Mouse (Mus musculus) layer of hippocampus, postnatal 36 days (tissue): ENCODE results near the gene Nedd9. TPM values are rescaled to one million over a fixed set of nuclear protein-coding genes. Genes with fewer than 3 reads are reported as not detected.
"Not testable (repeated sequence)": the region's sequence is repeated elsewhere in the genome, so short reads cannot be mapped to it uniquely, and the experiment has no call there.

Experiments
- DNase-seq, 2 experiments: peaks; one replicate each; pipeline ENCODE4 v3.0.0; 2022
- total RNA-seq, 2 experiments: library from RNA; stranded (reverse); gene quantifications; 2 replicates each; pipeline ENCODE4 v1.2.3; 2021

The Nedd9 gene
- total RNA-seq, 2 experiments from 2014 or later, result 11.5 to 12.3 TPM

DNA sequence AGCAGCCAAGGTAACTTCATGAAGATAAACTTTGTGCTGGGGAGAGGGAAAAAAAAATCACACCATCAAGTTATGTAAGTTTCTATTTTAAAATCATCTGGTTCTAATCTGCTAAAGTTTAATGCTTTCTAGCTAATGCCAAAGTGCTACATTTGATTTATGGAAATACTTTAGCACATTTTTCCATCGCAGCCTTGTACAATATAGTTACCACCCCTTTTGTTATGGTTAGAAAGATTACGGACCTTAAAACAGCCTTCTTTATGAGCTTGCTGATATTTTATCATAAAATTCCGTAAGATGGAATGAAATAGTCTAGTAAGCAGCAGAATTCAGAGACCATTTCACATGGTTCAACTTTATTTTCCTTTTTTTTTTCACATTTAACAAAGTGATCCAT lies 115.6 kb downstream of the Nedd9 start:
- no peak for DNase-seq

DNA sequence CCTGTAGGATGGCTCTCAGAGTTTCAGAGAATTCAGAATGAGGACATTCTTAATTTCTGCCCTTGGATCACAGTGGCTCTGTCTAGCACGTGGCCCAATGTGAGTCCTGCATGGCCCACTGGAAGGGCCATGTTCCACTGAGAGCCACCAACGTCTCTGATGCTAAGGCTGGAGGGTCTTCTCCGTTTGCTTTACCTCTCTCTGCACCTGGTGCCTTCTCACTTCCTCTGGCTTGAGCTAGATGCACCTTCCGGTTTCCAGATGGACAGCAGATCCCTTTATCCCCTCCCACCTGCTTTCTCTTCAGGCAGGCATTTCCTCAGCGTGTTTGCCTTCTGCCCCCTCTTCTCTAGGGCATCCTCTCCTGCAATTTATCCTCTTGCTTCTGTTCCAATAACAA lies 118.5 kb downstream of the Nedd9 start:
- DNase-seq, result no peak

DNA sequence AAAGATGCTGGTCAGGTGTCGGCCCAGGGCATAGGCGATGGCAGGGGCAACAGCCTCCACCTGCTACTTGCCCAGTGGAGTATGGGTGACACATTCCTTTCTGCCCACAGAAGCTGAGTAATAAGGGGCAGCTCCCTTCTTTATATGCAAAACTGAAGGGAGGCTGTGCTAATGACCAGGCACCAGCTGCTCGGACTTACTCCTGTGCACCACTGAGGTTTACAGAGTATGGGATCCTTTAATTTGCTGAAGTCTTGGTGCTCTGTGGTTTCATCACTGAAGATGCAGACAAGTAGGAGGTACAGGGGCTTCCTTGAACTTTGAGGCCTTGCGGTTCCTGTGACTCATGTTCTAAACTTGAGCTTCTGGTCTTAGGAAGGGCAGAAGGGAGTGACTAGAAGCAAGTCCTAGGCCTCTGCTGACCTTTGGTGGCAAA lies 120.0 kb downstream of the Nedd9 start:
- no peak for DNase-seq

DNA sequence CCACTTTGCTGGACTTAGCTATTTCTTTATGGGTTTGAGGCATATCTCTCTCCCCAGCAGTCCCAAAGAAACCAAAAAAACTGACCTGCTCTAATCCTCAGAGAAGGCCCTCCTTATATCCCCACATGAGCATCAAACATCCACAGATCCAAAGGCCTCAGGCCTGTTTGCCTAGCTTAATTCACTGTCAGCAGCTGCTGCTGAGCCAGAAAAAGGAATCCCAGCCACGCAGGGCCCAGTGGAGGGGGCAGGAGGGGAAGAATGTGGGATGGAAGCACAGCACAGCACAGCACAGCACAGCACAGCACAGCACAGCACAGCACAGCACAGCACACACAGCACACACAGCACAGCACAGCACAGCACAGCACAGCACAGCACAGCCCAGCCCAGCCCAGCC lies 120.6 kb downstream of the Nedd9 start:
- not testable (repeated sequence) for DNase-seq

DNA sequence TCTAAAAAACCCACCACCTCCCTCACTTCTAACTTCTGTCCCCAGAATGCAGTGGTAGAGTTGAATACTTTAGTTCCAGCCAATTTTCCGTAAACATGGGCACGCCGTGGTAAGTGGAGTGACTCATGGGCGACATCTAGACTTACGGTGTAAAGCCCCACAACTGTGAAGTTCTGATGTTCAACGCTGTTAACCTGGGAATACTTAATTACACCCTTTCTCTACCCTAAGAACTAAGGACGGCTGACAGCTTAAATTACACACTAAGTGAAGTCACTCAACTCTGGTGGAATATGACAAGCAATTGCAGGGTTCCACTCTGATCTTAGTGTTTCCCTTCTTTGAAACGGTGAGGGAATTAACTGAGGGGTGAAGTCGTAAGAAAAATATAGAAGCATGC lies 122.9 kb downstream of the Nedd9 start:
- DNase-seq, result no peak

DNA sequence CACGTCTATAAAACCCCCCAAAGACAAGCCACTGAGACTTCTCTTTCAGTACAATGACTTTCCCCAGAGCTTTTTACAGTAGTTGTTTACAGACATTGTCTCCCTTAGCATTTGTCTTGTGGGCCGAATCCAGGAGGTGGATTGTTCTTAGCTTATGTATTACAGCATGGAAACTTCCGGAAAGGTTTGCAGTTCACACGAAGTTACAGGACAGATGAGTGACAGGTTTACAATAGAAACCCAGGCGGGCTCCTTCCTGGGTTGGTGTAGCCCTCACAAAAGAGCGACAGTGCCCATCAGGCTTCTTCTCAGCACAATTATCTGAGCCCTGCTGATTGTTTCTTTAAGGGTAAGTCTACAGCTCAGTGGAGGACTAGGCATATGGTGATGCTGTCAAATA lies 124.3 kb downstream of the Nedd9 start:
- no peak for DNase-seq

DNA sequence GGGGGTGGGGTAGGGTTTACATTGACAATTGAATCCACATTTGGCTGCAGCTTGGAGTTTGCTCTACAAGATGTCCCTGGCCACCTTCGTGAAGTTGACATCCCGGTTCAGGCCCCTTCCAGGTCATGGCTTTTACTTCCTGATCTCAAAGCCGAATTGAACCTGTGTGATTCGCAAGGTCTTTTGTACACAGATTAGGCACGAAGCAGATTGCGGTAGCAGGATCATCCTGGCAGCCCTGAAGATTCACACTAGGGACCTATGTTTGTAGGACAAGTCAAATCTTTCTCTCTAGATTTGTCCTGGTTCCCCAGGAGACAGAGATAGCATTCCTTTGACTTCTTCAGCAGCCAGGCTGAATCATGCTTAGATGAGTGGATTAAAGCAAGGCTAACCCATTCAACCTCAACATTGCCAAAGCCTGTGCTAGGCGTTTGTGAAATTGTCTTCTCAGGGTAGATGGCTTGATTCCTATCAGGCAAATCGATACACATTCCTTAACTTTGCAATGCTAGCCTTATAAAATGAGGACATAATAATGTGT lies 126.8 kb downstream of the Nedd9 start:
- DNase-seq, result no peak

DNA sequence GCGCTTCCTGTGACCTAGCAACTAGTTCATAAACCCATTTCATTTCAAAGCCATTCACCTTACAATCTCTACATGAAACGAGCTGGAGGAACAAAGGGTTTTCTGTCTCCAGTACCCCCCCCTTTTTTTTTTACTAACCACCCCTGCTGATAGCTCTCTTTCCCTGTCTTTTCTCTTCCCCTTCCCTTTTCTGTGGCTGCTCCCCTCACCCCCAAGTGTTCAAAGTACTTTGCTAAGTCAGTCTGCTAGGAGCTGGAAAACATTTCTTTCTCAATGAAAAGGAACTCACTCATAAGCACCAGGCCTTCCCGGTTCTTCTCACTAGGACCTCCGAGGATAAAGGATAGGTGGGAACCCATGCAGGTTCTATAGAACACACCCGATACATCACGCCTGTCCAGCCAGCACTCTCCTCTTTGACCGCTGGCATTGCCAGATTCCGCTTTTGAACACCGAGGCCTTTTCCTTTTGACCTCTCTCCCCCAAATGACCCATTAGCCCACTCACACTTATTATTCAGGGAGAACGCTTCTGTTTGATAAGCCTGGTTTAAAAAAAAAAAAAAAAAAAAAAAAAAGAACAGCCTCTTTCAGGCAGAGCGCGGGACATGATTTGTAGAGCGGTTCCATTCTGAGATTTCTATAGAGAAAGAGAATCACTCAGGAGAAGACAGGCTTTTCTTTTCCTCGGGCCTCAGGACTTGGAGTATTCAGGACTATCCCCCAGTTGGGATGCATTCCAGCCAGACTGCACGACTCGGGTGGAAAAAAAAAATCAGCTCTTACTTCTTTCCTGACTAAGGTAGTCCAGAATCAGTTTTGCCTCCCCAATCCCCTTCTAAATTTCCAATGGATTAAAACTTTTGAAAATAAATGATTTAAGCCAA lies 127.6 kb downstream of the Nedd9 start:
- DNase-seq, result no peak

DNA sequence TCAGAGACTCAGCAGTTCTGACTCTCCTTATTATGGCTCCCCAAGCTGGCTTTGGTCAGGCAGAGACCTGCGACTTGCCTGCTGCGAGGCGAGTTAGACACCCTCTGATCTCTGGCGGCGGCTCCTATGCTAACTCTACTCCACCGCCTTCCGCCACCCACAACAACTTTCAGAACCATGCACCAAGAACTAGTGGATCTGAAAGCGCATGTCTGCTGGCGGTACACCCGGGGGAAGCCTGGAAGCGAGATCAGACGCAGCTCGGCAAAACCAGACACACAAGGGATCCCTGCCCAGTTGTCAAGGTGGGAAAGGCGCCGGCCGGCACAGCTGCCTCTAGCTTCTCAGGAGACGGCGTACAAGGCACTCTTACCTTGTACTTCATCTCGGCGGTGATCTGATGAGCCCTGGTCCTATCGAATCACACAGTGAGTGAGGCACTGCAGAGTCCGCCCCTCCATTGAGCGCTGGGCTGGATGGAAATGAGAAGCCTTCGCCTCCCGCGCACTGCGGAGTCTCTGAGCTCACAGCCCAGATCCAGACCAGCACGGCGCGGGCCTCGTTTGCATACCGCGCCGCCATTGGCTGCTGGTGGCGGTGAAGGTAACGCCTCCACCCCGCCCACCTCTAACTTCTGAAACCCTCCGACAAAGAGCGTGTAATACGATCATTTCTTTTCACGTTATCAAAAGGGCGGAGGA lies 128.5 kb downstream of the Nedd9 start:
- peak; percentile 92 for DNase-seq

DNA sequence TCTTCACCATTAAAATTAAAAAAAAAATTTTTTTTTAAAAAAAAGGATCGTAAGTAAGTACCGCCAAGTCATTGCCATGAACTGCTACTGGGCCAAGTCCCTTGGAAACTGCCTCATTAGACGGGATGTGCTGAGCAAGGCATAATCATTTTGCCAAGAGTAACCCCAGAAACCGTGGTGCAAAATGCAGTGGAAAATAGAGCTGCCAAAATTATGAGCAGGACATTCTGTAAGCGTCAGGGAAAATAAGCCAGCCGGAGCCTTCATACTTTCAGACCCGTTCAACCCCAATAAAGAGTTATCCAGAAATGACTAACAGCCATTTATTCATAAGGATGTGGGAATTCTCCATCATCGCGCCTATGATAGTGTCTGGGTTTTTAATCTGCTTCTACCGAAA lies 129.2 kb downstream of the Nedd9 start:
- DNase-seq, result no peak

DNA sequence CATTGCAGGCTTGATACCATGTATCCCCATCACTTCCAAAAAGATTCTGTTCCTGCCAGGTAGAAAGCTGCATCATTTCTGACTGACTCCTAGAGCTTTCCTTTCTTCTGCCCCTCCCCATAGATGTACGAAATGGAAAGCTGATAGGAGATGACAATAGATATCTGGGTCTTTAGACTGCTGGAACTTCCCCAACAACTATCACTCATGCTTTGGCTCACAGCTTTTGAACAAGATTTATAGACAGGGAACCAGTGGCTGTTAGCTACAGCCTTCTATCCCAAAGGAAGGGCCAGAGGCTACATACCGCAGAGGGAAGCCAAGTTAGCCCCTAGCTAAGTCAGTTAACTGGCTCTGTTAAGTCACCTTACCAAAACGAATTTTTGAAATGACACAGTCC lies 129.6 kb downstream of the Nedd9 start:
- no peak for DNase-seq

DNA sequence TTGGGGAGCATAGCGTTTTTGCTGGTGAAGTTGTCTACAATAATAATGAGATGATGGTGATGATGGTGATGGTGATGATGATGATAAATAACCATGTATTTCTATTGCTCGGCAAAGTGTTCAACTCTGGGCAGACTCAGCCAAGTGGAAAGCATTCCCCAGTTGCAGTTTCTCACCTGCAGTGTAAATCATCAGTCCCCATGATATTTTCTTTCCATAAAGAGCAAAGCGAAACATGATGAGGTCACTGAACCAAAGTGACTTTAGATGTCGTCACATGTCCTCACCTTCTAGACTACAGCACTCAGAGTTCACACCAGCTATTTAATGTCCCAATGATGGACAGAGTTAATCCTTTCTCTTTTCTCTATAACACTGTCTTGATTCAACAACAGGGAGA lies 130.0 kb downstream of the Nedd9 start:
- DNase-seq, result no peak

DNA sequence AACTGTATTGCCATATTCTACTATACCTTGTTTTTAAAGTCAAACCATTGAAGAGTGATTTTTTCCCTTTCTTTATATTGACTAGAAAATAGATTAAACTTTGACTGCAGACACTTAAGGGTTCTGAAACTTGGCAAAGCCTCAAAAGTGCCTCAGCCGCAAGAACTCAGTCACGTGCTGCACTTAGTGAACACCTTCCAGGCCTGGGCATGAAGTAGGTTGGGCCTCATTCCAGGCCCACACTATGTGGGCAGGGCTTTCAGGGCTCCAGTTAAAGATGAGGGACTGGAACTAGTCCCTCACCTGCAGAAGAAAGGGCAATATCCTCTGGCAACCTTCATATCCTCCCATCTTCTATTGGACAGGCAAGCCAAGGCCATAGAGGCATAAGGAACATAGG lies 131.6 kb downstream of the Nedd9 start:
- no peak for DNase-seq

DNA sequence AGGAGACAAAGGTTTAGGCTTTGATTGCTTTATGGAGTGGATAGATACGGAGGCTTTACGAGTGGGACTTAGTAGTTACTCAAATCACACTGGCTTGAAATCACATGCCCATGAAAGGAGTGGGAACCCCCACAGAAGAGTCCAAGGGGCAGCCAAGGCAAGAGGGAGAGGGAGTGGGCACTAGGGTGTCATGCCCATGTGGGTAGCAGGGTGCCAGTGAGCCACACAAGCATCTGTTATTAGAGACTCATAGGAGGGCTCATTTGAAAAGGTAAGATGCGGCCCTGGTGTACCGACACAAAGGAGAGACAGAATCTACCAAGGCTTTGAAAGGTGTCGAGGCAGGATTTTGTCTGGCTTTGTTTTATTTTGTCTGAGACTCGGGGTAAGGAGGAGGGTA lies 132.6 kb downstream of the Nedd9 start:
- DNase-seq, result no peak

DNA sequence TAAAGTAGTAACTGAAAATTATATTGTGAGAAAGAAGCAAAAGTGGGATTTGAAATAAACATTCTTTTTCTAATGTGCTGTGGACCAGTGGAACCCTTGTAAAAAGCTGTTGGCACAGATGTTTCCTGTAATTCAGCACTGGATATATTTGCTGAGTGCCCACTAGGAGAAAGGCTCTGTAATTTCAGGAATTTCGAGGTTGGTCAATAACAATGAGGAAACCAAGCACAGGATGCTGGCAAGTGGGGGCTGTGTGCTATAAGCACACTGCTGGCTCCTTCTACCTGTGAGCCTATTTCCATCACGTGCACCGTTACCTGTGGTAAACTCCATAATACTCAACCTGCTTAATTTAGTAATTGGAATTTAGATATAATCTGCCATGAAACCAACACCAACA lies 133.5 kb downstream of the Nedd9 start:
- no peak for DNase-seq

DNA sequence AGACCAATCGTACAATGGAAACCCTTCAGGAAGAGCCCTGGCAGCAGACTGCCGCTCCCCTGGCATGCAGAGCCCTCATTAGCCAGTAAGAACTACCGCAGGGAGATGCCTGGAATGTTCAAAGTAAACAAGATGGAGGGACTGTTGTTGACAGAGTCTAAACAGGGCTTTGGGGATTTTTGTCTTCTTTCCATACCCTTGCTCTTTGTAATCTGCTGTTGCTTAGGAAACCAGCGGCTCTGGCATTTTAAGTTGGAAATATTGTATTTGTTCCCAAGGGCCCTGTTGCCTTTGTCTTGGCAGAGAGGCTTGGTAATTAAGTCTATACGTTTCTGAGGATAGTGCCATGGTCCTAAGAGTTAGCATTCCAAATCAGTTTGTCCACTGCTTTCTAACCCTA lies 134.8 kb downstream of the Nedd9 start:
- DNase-seq, result no peak

DNA sequence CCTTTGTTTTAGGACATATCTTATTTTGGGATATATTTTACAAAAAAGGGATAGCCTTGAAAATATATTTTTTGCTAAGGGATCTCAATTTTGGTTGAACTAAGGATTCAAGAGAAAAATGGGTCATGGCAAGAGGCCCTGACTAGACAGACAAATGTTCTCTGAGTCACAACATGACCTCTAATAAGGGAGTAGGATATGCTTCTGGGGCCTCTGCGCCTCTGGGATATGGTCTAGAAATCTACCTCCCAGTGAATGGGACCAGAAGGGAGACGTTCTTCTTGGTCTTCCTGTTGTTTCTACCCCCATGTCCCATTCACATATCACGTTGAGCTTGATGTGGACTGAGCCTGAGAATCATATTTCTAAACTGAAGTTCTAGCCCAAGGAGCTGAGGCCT lies 136.6 kb downstream of the Nedd9 start:
- no peak for DNase-seq

DNA sequence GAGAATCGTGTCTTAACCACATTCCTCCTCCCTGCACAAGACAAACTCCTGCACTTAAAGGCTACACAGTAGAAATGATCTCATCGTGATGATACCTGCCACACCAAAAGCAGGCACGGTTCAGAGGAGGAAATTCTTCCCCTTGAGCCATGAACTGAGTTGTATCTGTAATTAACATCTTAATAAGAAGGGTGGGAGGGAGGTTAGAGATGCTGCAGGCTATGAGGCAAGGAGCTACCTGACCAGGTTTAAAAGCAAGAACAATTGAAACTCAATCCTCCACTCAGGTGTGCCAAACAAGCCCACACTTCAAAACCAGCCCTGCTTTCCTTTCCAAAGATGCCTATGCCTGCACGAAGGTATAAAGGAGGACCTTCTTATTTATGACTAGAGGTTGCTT lies 137.4 kb downstream of the Nedd9 start:
- DNase-seq, result no peak

DNA sequence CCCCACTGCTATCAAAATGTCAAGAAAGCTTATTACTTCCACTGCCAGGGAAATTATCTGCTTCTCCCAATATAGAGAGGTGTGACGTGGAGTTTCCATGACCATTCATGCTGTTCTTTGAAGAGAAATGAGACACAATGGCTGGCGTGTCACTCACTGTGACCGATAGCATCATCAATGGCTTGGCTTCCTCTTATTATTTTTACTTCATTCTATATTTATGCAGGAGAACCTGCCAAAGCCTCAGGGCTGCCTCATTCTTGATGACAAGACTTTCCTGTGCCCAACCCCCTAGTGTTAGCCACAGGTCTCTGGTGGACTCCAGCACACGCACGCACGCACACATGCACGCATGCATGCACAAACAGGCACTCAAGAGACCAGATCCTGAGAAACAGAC lies 141.4 kb downstream of the Nedd9 start:
- no peak for DNase-seq

DNA sequence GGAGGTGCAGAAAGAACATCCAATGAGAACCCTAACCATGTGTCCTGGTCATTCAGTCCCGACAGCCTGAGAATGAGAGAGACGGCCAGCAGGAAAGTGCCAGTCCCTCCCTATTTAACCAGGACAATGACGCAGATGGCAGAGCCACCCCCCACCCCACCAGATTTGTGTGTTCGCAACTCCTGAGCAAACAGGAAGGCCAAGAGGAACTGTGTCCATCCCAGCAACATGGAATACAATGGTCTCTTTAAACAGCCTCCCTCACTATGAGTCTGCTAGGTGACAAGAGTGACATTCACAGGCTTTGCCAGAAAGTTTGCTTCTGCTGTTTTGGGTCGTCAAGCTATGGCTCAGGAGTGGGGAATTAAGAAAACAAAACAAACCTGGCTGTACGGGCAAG lies 141.9 kb downstream of the Nedd9 start:
- DNase-seq, result no peak

DNA sequence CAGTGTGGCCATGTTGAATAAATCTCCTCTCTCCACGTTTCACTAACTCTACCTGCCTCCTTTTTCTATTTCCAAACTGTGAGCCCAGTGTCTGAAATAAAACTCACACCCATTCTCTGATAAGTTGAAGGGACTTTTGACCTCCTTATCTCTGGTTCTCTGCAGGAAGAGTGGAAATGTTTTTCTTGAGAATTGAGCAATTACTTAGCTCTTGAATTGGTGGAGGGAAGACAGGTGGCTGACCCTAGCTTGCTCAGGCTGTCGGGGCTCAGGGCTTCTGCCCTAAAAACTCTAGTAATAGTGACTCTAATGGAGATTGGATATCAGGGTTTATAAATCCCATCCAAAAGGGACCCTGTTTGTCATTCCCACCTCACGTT lies 143.3 kb downstream of the Nedd9 start:
- no peak for DNase-seq

DNA sequence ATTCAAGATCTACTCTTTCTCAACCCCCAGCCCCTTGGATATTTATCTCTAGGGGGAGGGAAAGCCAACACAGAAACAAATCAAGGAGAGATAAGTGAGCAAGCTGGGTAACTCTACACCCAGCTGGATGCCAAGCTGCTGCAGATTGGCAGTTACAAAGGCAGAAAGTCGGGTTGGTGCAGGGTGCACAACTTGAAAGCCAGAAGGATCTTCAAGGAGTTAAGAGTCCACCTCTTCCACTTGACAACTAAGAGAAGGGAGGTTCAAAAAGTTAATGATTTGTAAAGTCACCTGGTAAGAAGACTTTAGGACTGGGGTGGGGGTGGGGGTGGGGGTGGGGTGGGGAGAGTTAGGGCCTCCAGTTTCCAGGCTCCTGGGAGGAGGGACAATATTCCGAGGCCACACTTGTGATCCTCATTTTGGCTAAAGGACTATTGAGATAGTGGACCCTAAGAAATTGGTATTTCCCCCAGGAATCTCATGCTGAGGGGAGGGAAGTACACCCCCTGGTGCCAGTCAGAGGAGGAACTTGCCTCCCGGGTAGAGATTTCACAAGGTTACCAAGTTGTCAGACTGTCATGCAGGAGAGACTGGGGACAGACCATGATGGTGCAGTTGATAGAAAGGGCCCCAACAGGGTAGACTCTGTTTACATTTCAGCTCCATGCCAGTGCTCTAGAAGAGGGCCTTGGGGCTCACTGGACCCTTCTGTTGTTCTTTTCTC lies 143.8 kb downstream of the Nedd9 start:
- DNase-seq, result no peak

DNA sequence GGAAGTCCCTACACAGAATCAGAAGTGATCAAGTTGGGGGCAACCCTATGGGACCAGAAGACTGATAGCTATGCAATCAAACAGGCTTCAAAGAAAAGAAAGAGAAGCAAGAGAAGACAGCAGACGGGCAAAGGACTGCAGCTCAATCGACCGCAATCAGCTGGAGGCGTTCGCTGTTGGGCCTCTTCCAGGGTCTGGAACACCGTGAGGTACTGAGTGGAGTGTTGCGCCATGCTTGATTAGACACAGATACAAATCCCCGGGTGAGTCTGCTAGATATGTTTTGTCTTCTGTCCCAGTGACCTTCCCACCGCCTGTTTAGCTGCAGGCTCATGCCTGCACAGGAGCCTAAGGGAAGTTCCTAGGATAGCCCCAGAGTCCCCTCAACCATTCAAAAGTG lies 145.7 kb downstream of the Nedd9 start:
- DNase-seq, result no peak
